Mouse (Mus musculus) heart, embryonic 15.5 days (tissue): Measurements from ENCODE around the gene Eif3l. TPM values are rescaled to one million over a fixed set of nuclear protein-coding genes. Genes with fewer than 3 reads are reported as not detected.
A peak's percentile ranks its signal among the peaks of the same experiment; 100 is the strongest.

Experiments
- ATAC-seq: fragments of 200-750 bp; cut with Nextera tagmentation; replicated peaks from 2 replicates; pipeline ENCODE4 v1.8.0; 2017; ENCODE audit warnings: low read depth, moderate TSS enrichment; ENCODE audit not compliant: insufficient number of reproducible peaks, insufficient read depth, low FRiP score
- H3K27ac ChIP-seq: fragments of 300-500 bp; sonication (generic); 2 replicates; pipeline ENCODE4 v1.5.1; 2015; ENCODE audit warnings: mild to moderate bottlenecking, inconsistent platforms
- H3K27me3 ChIP-seq: fragments of 300-500 bp; sonication (generic); 2 replicates; pipeline ENCODE4 v1.6.1; 2015; ENCODE audit warnings: inconsistent platforms
- H3K36me3 ChIP-seq: fragments of 300-500 bp; sonication (generic); 2 replicates; pipeline ENCODE4 v1.6.1; 2015; ENCODE audit warnings: mild to moderate bottlenecking, inconsistent platforms
- H3K4me1 ChIP-seq: fragments of 300-500 bp; sonication (generic); replicated peaks from 2 replicates; pipeline ENCODE4 v1.6.1; 2015; ENCODE audit warnings: inconsistent platforms
- H3K4me2 ChIP-seq: fragments of 300-500 bp; sonication (generic); 2 replicates; pipeline ENCODE4 v1.6.1; 2015; ENCODE audit warnings: inconsistent platforms, mild to moderate bottlenecking, moderate library complexity
- H3K4me3 ChIP-seq: fragments of 300-500 bp; sonication (generic); 2 replicates; pipeline ENCODE4 v1.5.1; 2015; ENCODE audit warnings: mild to moderate bottlenecking, inconsistent platforms
- H3K9ac ChIP-seq: fragments of 300-500 bp; sonication (generic); 2 replicates; pipeline ENCODE4 v1.6.1; 2015; ENCODE audit warnings: mild to moderate bottlenecking, inconsistent platforms
- H3K9me3 ChIP-seq: fragments of 300-500 bp; sonication (generic); replicated peaks from 2 replicates; pipeline ENCODE4 v1.6.1; 2016; ENCODE audit warnings: inconsistent platforms
- WGBS: fragments of 180-500 bp; shearing (Covaris S2); methylation state at CpG from one replicate; pipeline ENCODE4 v1.1.7; 2015; ENCODE audit warnings: mixed read lengths; 5-methylcytosine and 5-hydroxymethylcytosine counted together
- polyA plus RNA-seq: library from polyadenylated mRNA; unstranded; fragments of >200 nt; fragmentation: Nextera tagmentation; extraction: Ambion mirVana; gene quantifications from 2 replicates; pipeline ENCODE4 v1.2.1, GENCODE M21; 2015

Eif3l gene
- polyA plus RNA-seq, 1 experiment from 2014 or later: 131 TPM

DNA sequence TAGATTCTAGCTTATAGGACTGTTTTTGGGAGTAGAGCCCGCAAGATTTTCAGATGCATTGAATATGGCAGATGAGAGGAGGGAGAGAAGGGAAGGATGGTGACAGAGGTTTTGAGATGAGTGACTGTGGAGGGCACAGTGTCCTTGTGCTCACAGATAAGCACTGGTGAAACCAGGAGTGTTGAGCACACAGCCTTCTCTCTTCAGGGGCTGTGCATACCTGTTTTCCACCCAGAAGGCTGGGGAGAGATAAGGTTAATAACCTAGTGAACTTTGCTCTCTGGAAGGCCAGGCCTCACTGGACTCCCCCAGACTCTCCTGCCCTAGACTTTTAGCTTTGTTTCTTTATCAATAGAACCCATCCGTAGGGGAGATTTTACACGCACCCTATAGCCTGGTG, 6.6 kb upstream of the Eif3l start:
- Histone ChIP-seq H3K4me1 (peaks cover 4% of the 10 kb centered on the region), H3K27ac (no peak overlapping the region), H3K9ac (no peak overlapping the region), H3K27me3 (no peaks in the 10 kb centered on the region), H3K9me3 (no peaks in the 10 kb centered on the region), H3K4me2 (no peak overlapping the region), H3K4me3 (no peak overlapping the region), H3K36me3 (no peaks in the 10 kb centered on the region)
- no peak for ATAC-seq
- 61% methylated on average over 3 of the region's 3 CpGs for WGBS

GRCm38 (mm10) chr15:79071117-79072039, 3.6 kb upstream of the Eif3l start:
- peaks cover 15% of the 10 kb centered on the region for H3K4me1 ChIP-seq
- H3K36me3 ChIP-seq: no peaks in the 10 kb centered on the region
- H3K9me3 ChIP-seq: no peaks in the 10 kb centered on the region
- H3K4me2 ChIP-seq: no peak overlapping the region
- no peaks in the 10 kb centered on the region for H3K27me3 ChIP-seq
- no peak overlapping the region for H3K27ac ChIP-seq
- WGBS: 64% methylated on average over 5 of the region's 5 CpGs
- no peak overlapping the region for H3K4me3 ChIP-seq
- H3K9ac ChIP-seq: no peak overlapping the region
- no peak for ATAC-seq

DNA sequence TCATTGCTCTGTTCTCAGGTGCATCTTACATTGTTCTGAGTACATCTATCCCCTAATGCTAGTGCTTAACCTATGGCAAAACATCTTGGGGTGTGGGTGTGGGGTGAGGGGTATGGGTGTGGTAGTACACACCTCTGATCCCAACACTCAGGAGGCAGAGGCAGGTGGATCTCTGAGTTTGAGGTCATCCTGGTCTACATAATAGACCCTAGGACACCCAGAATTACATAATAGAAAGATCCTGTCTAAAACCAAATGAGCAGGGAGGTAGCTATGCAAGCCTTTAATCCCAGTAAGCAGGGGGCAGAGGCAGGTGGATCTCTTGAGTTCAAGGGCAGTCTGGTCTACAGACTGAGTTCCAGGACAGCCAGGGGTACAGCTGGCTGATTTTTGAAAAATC, 1.2 kb upstream of the Eif3l start:
- H3K9me3 ChIP-seq: no peaks in the 10 kb centered on the region

DNA sequence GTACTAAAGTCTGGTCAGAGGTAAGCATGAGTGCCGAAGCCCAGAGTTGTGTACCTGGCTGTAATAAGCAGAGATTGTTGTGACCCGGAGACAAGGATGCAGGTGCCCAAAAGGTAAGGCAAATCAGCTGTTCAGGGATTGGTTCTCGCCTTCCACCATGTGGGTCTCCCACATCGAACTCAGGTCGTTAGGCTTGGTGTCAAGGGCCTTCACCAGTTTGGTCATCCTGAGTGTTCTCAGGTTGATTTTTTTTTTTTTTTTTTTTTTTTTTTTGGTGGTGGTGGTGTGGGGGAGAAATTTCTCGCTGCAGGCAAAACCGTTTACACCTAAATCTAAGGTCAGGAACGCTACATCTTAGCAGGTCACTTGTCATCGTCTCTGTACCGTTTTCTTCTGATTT, 533 bp upstream of the Eif3l start:
- H3K4me3 ChIP-seq: peak overlapping the region; percentile 92
- no peaks in the 10 kb centered on the region for H3K9me3 ChIP-seq
- WGBS: 30% methylated on average over 10 of the region's 10 CpGs
- peaks cover 15% of the 10 kb centered on the region for H3K4me1 ChIP-seq
- H3K27ac ChIP-seq: peak overlapping the region; percentile 85
- peak overlapping the region; percentile 87 for H3K4me2 ChIP-seq
- no peak for ATAC-seq
- H3K36me3 ChIP-seq: peaks cover 27% of the 10 kb centered on the region
- H3K9ac ChIP-seq: peak overlapping the region; percentile 91
- H3K27me3 ChIP-seq: no peaks in the 10 kb centered on the region

More for the DNA sequence above, 1.2 kb upstream of the Eif3l start:
- H3K4me3 ChIP-seq: no peak overlapping the region
- H3K36me3 ChIP-seq: peaks cover 21% of the 10 kb centered on the region
- H3K27me3 ChIP-seq: no peaks in the 10 kb centered on the region
- H3K27ac ChIP-seq: no peak overlapping the region
- H3K4me1 ChIP-seq: peaks cover 15% of the 10 kb centered on the region
- H3K4me2 ChIP-seq: no peak overlapping the region
- no peak overlapping the region for H3K9ac ChIP-seq
- no peak for ATAC-seq

DNA sequence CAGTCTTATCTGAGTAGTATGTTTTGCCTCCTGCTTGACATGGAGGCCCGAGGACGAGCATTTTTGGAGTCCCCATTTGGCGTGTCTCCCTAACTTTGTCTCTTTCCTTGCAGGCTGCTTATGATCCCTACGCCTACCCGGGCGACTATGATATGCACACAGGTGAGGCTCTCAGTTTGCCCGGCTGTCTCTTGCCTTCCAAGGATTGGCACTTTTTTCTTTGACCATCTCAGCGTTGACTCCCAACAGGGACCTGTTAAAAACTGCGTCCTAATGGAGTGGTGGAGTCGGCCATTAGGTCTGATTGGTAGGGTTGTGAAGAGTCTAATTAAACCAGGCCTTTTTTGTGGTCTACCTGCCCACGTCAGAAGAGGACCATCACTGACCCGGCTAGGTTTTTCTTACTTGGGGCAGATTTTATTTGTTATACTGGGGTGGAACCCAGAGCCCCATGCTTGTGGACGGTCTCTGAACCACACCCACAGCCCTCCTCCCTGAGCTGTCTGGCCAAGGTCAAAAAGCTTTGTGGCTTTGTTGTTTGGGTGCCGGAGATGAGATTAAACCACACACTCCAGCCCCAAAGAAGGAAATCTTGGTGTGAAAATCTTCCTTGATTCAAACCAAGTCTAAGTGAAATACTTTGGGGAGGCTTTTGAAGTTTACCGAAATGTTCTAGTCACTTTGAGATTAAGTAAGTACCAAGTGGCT, 833 bp downstream of the Eif3l start:
- H3K27ac ChIP-seq: peak overlapping the region; percentile 85; the same call in 1 of the 2 replicates
- peaks cover 38% of the 10 kb centered on the region for H3K36me3 ChIP-seq
- peaks cover 15% of the 10 kb centered on the region for H3K4me1 ChIP-seq
- H3K9ac ChIP-seq: peak overlapping the region; percentile 91
- H3K4me2 ChIP-seq: peak overlapping the region; percentile 87
- ATAC-seq: no peak
- 31% methylated on average over 15 of the region's 15 CpGs for WGBS
- H3K4me3 ChIP-seq: peak overlapping the region; percentile 92
- no peaks in the 10 kb centered on the region for H3K9me3 ChIP-seq
- no peaks in the 10 kb centered on the region for H3K27me3 ChIP-seq

DNA sequence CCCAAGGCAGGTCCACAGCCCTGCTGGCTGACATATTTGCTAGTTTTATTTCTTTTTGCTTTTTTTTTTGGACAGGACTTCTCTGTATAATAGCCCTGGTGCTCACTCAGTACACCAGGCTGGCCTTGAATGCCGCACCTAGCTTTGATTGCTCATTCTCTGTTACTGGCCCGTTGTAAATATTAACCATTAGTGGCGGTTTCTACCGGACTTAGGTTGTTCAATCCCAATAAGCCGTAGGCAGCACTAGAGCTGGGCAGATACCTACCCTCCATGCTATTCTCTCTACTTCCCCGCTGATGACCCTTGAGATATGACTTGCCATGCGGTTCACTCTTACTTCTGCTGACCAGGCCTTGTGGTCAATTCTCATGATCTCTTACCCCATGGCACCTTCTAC, 4.6 kb downstream of the Eif3l start:
- 97% methylated on average over 7 of the region's 7 CpGs for WGBS
- Histone ChIP-seq H3K4me1 (peaks cover 11% of the 10 kb centered on the region), H3K27me3 (no peaks in the 10 kb centered on the region), H3K4me3 (no peak overlapping the region), H3K4me2 (no peak overlapping the region), H3K36me3 (peaks cover 75% of the 10 kb centered on the region), H3K9ac (no peak overlapping the region), H3K9me3 (no peaks in the 10 kb centered on the region), H3K27ac (no peak overlapping the region)
- ATAC-seq: no peak

- no peak overlapping the region for H3K27ac ChIP-seq
- peaks cover 62% of the 10 kb centered on the region for H3K36me3 ChIP-seq
- no peaks in the 10 kb centered on the region for H3K27me3 ChIP-seq
- no peak overlapping the region for H3K4me3 ChIP-seq
- ATAC-seq: no peak
- WGBS: 85% methylated on average over 6 of the region's 6 CpGs
- peaks cover 12% of the 10 kb centered on the region for H3K4me1 ChIP-seq
- H3K9me3 ChIP-seq: no peaks in the 10 kb centered on the region
- no peak overlapping the region for H3K9ac ChIP-seq
- H3K4me2 ChIP-seq: no peak overlapping the region
Measured at GRCm38 (mm10) chr15:79092284-79092683, 17.3 kb downstream of the Eif3l start.

DNA sequence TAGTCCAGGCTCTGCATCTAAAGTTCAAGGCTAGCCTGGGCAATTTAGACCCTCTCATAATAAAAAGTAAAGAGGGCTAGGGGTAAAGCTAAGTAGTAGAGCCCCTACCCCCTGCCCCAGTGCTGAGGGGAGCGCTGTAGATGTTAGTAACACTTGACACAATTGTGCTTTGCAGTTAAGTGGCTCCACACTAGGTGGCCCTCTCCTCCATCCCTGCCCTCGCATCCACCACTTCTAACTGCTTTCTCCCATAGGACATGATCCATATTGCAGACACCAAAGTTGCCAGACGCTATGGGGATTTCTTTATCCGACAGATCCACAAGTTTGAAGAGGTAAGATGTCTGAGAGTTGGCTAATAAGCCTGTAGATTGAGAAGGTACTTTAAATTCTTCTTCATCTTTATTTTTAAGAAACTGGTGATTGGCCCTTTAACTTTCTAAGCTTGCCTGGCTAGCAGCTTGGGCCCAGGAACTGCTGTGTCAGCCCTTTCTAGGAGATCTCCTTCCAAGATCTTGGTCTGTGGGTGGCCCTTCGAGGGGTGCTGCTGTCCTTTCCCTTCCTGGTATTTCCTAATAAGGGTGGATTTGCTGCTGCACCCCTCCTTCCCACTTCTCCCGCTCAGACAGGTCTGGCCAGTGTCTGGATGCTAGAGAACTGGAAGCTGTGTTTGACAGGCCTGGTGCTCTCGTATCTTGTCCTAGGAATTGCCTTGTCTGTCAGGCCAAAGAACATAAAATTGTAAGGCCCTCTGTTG, 18.3 kb downstream of the Eif3l start:
- Histone ChIP-seq H3K4me2 (no peak overlapping the region), H3K4me1 (peaks cover 22% of the 10 kb centered on the region), H3K4me3 (no peak overlapping the region), H3K36me3 (peaks cover 55% of the 10 kb centered on the region), H3K9ac (no peak overlapping the region), H3K27me3 (no peaks in the 10 kb centered on the region), H3K27ac (no peak overlapping the region), H3K9me3 (no peaks in the 10 kb centered on the region)
- no peak for ATAC-seq
- 43% methylated on average over 7 of the region's 7 CpGs for WGBS

DNA sequence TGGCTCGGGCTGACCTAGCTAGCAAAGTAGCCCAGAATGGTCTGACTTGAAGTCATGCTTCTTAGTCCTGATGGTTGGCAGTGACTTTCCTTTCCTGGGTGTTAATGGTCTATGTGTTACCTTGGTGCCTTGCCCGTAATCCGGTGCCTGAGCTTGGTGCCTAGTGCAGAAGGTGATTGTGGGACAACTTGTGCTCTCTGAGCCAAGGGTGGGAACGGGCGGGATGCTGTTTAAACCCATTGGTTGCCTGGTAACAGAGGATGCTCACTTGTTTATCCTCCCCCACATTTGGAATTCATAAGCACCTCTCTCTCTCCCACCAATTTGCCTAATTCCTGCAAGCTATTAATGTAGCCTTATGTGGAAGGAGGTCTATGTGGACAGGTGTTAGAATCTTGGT, 20.5 kb downstream of the Eif3l start:
- no peak for ATAC-seq
- H3K27me3 ChIP-seq: no peaks in the 10 kb centered on the region
- 89% methylated on average over 5 of the region's 5 CpGs for WGBS
- H3K36me3 ChIP-seq: peaks cover 36% of the 10 kb centered on the region
- H3K9me3 ChIP-seq: no peaks in the 10 kb centered on the region
- H3K4me2 ChIP-seq: no peak overlapping the region
- H3K27ac ChIP-seq: no peak overlapping the region
- peaks cover 44% of the 10 kb centered on the region for H3K4me1 ChIP-seq
- no peak overlapping the region for H3K4me3 ChIP-seq
- no peak overlapping the region for H3K9ac ChIP-seq

- peaks cover 55% of the 10 kb centered on the region for H3K4me1 ChIP-seq
- H3K9me3 ChIP-seq: no peaks in the 10 kb centered on the region
- 0 out of 2 replicates have a peak overlapping the region, but pooled peaks have one; percentile 32 for H3K4me2 ChIP-seq
- no peak overlapping the region for H3K9ac ChIP-seq
- peak overlapping the region; percentile 97 for H3K27ac ChIP-seq
- no peak overlapping the region for H3K4me3 ChIP-seq
- H3K27me3 ChIP-seq: no peaks in the 10 kb centered on the region
- ATAC-seq: no peak
- peaks cover 26% of the 10 kb centered on the region for H3K36me3 ChIP-seq
- WGBS: 42% methylated on average over 3 of the region's 3 CpGs
Measured at GRCm38 (mm10) chr15:79096556-79096955, 21.6 kb downstream of the Eif3l start.

GRCm38 (mm10) chr15:79097135-79097534, 22.2 kb downstream of the Eif3l start:
- Histone ChIP-seq H3K27ac (peak overlapping the region; percentile 97), H3K9ac (peak overlapping the region; percentile 31; the same call in 1 of the 2 replicates), H3K4me1 (peaks cover 61% of the 10 kb centered on the region), H3K4me2 (peak overlapping the region; percentile 32), H3K27me3 (no peaks in the 10 kb centered on the region), H3K36me3 (peaks cover 23% of the 10 kb centered on the region), H3K4me3 (no peak overlapping the region), H3K9me3 (no peaks in the 10 kb centered on the region)
- 16% methylated on average over 2 of the region's 2 CpGs for WGBS
- no peak for ATAC-seq
